Mouse (Mus musculus): Measurements from ENCODE around the gene Ofcc1.

Ofcc1 gene

DNA sequence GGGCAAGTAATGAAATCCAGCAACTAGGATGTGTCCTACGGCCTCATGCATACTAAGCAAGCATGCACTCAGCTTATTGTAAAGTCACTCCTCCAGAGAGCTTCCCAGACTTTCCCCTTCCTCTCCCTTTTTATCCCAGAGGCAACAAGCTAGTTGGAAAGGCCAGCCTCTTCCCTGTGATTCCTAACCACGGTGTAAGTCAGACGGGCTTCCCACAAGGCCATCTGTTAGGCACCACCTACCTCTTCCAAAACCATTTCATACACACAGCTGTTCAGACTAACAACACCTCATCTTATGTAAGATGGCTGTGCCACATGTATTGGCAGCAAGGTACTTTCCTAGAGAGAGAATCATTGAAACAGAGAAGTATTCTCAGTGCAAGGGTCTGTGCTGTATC is 124.9 kb downstream of the Ofcc1 start:
- no peak for DNase-seq

DNA sequence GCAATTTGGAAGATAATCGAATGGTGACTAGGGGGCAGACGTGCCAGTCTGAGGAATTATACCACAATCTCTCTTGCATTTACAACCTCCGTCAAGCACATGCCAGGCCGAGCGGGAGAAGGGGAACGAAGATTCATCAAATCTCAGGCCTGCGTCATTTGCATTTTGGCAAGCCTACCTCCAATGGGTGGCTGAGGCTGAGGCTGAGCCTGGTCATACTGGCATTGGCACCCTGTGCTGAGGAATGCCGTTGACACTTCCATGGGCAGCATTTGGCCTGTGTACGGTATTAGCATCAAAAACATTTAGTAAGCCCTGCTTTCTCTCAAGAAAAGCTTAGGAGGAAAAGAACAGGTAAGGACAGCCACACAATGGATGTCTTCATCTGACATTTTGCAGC is 152.9 kb downstream of the Ofcc1 start:
- no peak for DNase-seq

DNA sequence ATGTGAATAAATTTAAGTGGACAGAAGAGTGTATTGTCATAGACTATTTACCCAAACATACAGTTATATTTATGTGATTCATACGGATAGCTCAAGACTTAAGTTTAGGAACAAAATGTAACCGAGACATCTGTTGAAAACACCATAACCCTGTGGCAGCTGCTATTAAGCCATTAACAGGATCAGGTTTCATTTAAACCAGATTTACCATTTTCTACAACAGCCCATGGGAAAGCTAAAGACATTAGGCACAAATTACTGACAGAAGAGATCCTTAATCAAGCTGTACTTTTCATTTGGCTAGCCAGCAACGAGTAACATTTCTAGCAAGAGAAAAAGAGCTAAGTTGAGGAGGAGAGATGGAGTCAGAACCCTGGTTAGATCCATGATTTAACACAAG is 179.5 kb downstream of the Ofcc1 start:
- no peak for DNase-seq

DNA sequence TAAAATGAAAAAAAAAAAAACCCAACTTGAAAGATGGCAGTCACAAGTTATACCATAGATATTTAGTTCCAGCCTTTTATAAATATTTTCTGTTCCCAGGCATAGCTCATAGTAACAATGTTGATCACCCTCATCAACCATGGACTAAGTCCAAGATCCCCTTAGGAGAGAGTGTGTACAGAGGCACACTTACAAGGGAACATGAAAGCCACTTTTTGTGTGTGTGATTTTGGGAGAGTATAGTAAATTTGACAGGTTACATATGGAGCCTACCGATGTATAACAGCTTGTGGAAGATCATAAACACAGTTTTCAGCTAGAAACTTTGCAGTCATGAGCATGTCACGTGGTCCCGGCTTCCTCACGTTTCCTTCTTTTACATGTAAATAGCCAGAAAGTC is 189.5 kb downstream of the Ofcc1 start:
- DNase-seq = no peak

DNA sequence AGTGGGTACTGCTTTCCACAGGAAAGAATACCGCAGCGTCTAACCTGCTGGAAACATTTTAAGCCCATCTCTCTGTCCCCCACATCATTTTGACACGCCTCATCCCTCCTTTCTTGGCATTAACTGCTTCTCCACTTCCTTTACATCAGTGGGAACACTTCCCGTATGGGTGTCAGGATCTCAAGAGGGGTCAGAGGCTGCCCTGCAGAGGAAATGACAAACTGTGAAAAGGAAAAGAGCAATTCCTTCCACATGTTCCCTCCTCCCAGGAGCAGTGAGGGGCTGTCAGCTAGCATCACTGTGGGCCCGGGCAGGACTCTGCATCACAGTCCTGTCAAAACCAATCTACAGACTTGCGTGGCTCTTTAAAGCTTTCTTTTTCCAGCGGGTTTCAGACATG is 193.4 kb downstream of the Ofcc1 start:
- no peak for DNase-seq

DNA sequence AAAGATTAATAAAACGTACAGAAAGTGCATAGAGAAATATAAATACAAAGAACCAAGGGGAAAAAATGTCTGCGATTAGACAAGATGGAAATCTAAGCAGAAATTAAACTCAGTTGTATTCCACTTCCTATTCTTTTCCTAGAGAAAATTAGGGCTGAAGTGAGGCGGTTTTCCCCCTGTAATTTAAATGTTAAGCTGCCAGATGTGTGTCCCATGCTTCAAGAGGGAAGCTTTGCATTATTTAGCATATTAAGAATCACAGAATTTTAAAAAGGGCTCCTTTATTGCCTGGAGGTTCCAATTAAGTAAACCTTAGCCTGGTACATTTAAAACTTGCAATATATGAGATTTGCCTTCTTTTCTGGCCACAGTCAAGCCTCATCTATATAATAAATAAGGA is 205.8 kb downstream of the Ofcc1 start:
- no peak for DNase-seq

DNA sequence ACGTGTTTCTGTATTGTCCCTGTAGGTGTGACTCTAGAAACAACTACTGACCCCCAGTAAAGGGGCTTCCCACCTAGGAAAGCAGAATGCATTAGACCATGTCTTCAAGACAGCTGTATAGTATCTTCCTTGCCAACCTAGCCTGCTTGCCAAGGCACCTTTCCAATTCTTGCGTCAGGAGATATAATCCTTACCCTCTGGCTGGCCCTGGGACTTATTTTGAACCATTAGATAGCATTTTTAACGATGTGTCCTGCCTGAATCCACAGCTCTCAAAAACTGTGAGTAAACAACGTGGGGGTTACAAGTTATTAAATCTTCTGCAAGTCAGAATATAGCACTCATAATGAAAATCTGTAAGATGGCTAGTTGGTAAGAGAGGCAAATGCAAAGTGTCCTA is 221.3 kb downstream of the Ofcc1 start:
- DNase-seq = no peak

DNA sequence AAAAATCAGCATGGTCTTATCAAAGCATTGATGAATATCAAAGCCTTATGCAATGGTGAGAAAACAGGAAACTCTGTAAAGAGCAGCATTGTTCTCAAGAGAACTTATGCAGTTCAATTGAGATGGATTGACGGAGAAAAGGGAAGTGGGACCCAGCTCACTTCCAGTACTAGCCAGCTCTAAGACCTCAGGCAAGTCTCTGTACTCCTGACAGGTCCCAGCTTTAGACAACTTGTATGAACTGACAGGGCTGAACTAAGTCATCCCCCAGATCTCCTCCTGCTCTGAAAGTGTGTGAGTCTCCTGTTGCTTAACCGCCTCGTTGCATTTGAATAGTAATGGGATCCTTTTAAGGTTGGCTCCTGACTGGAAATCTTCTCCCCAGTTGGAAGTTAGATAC is 225.2 kb downstream of the Ofcc1 start:
- DNase-seq = no peak

DNA sequence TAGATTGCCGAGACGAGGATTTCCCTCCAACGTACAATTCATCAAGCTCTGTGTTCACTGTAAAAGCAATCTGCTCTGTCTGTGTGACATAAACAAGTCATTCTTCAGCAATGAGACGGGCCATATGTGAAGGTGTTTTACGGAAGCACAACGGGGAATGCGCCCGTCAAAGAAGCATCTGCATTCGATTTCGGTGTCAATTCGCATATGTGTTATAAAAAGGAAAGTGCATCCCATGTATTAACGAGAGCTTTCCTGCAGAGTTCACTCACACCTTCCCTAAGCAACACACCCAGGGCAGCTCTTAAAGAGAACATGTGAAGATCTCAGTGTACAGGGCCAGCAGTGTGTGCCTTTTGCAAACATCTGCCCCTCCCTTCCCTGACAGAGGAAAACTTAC is 225.6 kb downstream of the Ofcc1 start:
- no peak for DNase-seq

DNA sequence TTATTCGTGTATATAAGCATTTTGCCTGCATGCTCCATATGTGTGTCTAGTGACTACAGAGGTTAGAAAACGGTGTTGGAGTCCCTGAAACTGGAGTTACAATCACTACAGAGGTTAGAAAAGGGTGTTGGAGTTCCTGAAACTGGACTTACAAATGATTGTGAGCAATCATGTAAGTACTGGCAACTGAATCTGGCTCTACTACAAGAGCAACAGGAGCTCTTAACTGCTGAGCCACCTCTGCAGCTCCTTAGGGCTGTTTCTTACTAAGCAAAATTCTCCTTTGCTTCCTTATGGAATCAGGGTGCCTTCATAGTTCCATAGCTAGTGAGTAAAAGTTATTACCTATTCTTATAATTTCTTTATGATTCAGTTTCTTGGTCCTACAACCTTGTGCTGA is 237.4 kb downstream of the Ofcc1 start:
- no peak for DNase-seq

DNA sequence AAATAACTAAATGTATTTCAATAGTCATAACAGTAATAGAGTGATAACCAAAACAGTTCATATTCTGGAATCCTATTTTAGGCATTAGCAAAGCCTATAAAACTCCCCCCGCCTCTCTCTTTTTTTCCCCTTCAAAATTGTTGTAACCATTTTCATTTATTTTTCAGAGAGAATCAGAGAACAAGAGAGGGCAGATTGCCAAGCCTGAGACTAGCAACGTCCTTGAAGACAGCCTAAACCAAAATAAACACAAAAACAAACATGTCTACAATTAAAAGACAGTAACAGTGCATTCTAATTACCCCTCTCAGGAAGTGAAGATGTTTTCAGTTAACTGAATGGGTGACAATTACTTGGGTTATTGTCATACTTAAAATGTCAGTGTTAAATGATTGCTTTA is 248.9 kb downstream of the Ofcc1 start:
- no peak for DNase-seq

DNA sequence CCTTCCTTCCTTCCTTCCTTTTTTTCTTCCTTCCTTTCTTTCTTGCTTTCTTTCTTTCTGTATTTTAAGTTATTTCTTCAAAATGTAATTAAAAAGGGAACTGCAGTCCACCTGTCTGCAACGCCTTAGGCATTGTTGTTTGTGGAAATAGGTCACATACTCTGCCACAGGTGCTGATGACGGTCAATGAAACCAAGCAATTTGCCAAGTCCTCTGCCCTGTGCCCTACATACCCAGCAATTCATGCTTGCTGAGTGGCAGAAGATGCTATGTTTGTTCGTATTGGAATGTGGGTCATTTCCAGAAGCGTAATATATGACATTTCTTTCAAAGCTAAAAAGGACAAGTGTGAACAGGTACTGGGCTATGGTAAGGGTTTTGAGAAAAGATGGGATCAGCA is 285.0 kb downstream of the Ofcc1 start:
- DNase-seq = no peak

DNA sequence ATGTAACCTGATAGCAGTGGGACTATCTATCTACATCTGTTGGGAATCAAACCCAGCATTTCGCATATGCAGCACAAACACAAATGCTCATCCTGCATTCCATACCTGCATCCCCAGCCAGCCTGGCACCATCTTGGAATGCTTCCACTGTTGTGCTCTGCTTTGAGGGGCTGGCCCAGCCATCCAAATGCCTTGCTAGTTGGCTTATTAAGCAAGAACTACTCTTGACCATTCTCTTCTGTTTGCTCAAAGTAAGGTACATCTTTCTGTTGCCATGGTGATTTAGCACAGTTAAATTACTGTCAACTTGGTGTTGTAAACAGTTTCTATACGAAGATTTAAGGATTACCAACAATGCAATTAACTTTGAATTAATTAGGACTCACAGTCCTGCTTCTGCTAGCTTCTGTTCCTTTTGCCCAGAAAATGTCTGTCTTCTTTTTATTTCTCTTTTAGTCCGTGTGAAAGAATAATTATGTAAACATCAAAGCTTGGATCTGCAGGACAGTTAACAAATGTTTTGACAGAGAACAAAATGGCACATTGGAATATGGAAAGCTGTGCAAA is 286.3 kb downstream of the Ofcc1 start:
- DNase-seq = no peak

DNA sequence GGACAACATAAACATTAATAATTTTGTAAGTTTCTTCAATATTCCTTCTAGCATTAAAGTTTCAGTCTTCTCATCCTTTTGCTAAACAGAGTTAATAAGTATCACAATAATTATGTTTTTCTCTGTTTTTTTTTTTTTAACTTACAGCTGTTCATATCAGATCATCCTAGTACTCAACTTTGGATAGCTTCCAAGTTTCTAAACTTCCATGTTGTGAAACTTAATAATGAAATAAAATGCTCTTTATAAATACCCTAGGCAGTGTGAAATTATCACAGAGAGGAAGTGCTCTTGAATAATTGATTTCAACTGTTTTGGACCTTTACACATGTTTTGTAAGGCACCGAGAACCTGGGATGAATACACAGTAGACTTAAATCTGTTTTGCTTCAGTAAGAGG is 291.2 kb downstream of the Ofcc1 start:
- DNase-seq = no peak

DNA sequence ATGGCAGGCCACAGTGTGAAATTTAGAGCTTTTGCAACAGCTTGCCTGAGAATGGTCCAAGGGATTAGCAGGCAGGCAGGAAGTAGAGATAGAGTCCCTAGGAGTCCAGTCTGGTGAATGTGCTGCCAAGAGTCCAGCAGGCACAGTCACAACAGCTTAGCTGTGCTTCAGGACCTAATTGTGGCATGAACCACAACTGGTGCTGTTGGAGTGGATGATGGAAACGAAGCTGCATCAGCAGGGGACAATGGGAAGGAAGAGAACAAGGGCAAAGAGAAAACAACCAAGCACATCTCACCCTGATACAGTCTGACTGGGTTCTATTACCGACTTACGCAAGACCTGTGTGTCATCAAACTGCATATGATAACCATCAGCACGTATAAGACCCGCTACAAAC is 300.0 kb downstream of the Ofcc1 start:
- no peak for DNase-seq

DNA sequence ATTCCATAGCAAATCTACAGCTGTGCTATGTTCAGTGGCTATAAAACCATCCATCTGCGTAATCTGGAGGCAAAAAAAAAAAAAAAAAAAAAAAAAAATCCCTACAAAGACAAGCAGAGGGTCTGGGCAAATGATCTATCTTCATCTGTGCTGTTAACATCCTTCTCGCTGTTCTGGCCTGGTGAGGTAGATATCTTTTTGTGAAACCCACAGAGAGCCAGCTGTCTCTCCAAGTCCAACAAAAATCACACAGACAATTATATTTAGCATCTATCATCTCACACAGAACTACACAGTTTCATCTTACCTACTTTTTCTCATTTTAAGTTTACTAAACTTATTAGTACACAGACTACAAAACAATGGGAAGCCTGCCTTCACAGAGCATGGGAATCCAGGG is 323.4 kb downstream of the Ofcc1 start:
- no peak for DNase-seq

DNA sequence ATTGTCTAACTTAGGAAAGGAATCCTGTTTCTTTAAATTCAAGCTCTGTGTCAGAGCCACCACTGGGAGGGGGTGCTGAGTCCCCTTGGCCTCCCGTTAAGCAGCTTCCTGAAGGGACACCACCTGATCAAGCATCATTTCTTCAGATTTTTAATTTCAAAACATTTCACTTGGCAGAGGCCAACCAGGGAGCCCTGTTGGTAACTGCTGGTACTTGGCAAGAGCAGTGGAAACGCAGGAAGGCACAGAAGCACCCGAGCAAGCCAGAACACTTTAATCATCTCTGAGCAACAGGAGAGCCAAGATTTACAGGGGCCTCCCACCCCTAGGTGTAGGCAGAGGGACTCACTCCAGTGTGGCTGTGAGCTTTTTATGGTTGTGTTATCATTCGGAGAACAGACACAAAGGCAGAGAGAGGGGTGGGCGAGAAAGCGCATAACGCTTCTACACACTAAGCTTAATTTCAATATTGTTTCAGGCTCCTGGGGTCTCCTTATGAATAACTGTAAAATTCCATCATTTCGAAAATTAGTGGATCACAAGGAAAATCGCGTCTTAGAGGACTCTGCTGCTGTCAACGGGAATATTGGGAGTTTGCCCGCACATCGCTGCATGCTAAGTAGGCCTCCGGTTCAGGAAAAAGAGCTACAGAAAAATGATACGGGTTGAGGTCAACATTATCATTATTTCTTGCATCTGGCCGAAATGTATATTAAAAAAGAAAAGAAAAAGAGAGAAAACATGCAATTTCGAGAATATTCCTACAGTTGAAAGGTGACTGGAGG is 324.1 kb downstream of the Ofcc1 start:
- no peak for DNase-seq

DNA sequence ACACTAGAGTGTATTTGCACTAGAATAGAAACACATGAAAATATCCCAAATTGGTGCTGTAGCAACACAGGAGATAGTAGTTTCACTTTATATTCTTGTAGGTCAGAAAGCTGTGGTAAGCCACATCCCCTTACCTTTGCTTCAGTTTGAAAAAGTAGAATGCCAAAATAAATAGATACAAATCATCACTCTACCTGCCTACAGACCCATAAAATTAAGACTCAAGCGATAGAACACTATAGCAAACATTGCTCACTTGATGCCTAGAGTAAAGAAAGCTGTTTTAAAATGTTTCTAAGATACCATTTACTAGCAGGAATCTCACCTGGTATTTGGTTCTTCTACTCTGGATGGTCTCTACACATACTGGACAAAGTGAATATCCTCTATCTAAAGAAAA is 331.8 kb downstream of the Ofcc1 start:
- no peak for DNase-seq

DNA sequence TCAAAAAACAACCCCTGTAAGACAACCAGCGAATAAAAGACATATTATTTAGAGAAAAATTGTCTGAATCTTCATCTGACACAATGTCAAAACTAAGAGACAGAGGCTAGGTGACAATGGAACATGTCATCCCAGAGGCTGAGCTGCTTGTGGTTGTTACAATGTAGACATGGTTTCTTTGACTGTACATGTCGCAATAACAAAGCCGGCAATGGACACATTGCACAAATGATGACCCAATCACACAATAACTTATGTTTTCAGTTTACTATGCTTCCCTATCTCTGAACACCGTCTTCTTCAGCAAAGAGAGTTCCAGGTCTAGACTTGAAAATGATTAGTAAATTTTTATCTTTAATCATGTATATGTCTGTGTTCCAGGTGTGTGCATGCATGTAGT is 332.4 kb downstream of the Ofcc1 start:
- DNase-seq = no peak

DNA sequence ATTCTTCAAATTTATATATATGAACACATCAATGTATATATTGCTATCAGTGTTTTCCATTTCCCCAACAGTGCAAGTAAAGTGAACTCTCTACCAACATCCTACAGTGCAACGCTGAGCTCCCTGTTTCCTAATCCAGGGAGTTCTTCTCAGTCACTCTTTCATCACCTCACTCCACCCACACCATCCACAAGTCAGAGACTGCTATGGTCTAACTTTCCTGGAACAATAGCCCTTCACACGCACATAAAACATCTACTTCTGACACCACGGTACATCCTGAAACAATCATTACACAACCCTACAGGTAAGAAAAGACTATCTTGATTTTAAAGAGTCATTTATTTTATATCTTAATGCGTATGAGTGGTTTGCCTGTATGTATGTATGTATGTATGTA is 335.4 kb downstream of the Ofcc1 start:
- DNase-seq = no peak

DNA sequence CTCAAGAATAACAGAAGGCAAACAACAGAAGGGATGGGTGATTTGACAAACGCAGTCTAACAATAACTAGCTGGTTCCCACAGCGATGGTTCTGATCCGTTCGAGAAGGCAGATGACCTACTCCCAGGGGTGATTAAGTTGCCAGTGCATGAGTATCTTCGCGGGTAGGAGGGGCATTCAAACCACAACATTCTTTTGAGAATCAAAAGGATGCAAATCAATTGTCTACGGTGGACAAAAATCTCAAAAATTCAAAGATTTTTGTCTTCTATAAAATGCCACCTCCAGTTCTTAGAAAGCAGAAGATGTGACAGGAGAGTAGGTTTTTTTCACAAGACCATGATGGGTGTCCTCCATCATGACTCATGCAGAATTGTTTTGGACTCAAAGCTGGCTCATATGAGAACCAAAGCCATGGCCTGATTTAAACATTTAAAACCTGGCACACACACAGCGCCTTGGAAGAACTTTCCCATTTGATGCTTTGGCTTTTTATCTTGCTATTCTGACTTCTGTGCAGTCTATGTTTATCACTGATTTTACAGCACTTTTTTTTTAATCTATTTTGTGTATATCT is 338.0 kb downstream of the Ofcc1 start:
- DNase-seq = no peak

DNA sequence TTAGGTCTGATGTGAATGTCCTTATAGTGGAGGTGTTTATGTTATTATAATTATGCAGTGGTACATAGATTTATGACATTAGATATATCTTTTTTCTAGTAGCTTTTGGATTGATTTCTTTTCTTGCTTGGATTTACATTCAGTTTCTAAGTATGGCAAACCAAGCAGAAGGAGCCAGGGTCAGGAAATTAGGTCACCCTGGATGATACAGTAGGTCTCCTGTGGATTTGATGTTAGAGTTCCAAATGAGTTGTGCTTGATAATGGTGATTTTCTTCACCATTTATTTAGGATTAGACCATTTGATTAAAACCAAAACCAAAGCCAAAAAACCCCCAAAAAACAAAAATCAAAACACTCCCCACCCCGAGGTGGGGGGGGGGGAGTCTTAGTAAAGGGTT is 338.6 kb downstream of the Ofcc1 start:
- DNase-seq = no peak

DNA sequence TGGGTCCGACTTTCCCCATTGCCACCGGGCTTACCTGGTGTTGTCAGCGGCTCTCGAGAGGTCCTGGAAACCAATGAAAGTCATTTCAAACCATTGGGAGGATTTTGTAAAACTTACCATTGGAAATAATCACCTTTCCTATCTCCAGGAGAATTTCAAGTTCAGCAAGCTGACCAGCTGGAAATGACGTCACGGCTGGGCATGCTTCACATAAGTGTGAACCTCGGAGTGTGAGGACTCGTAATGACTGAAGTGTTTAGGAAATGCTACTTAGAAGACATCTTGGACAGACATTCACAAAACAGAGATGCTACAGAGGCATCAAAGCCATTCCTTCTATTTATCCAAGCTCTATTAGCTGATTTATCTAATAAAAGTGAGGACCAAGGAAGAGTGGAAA is 361.0 kb downstream of the Ofcc1 start:
- DNase-seq = no peak

DNA sequence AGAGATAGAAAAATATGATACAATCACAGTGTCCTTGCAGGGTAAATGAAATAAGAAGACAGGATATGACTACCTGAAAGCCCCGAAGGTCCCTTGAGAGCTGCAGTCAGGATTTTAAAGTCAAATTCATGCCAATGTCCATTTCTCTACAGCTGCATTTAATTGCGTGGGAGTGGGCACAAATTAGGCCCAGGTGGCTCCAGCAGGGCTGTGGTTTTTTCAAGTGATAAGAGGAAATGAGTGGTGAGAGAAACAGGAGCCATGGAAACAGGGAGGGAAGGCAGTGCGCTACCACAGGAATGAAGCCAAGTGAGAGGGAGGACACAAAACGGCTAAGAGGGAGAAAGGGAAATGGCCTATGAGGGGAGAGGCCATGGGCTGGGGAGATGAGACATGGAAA is 363.3 kb downstream of the Ofcc1 start:
- DNase-seq = no peak

All from B cell, adult 2 months (primary cell).